Mouse (Mus musculus) splenic B cell, adult 2 months (primary cell): ENCODE results near the gene Olfm2.

Source experiments
- DNase-seq: peaks from one replicate; pipeline ENCODE4 v3.0.0-alpha.2; 2011; ENCODE audit warnings: low read depth, low spot score
- H3K27me3 ChIP-seq: 2 replicates; pipeline ENCODE4 v1.6.1; 2012; ENCODE audit warnings: mild to moderate bottlenecking, low read length, moderate library complexity, mixed read lengths; ENCODE audit not compliant: control insufficient read depth, poor library complexity, insufficient read depth, severe bottlenecking
- H3K36me3 ChIP-seq: 2 replicates; pipeline ENCODE4 v1.6.1; 2012; ENCODE audit warnings: mild to moderate bottlenecking, low read length, moderate library complexity, mixed read lengths; ENCODE audit not compliant: control insufficient read depth, poor library complexity, insufficient read depth, severe bottlenecking

Gene Olfm2

DNA sequence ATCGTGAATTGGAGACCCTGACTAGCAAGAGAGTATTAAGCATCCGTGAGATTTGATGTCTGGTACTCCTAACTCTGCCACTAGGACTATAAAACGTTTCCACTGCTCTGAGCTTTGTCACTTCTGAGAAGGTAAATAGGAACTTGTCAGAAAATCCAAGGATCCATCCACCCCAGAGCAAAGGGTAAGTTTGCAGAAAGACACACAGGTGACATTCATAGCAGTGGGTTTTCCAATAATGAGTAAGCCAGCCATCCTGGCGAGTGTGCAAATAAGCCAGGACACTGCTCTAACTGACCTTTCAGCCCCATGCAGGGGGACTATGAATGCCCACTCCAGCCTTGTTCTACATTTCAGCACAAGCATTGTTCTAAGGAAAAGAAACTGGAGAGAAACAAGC is 14.4 kb downstream of the Olfm2 start:
- no peak for DNase-seq

DNA sequence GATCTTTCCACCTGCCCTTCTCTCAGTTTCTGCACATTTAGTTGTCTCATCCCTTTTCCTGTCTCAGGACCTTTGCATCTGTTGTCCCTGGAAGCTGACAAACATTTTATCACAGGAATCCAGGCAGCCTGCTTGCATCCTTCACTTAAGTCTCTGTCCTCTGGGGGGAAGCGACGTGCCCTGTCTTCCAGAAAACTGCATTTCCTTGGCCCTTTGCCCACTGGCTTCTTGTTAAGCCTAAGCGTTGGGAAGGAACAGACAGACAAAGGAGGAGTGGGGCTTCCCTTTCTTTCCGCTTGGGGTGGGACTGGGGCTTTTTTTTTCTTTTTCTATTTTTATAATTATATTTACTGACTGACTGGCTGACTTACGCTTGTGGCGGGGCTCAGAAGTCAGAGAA is 16.7 kb downstream of the Olfm2 start:
- H3K36me3 ChIP-seq = no peaks in the 10 kb centered on the region
- no peak for DNase-seq
- H3K27me3 ChIP-seq = peaks cover 2% of the 10 kb centered on the region; the same call in 1 of the 2 replicates

More for the DNA sequence above, 14.4 kb downstream of the Olfm2 start:
- Histone ChIP-seq H3K27me3 (peaks cover 2% of the 10 kb centered on the region; the same call in 1 of the 2 replicates), H3K36me3 (no peaks in the 10 kb centered on the region)

DNA sequence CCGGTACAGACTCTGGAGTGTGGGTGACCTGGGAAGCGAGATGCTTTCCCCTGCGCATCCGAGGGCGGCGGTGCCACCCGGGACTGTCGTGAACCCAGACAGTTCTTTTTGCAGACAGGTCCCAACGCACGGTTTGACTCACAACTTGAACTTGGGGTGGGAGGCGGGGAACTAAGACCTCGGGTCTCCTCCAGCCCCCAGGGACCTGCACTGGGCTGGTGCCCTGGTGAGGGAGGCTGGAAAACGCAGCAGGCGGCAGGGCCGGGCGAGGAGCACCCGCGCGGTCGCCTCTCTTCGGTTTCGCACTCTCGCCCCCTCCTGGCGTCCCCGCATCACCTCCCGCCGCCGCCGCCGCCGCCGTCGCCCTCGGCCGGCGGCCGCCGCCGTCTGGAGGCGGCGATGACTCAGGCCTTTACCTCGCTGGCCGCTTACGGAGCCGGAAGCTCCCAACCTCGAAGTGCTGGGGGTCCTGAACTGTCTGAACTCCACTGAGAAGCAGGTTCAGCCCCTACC is 18.5 kb downstream of the Olfm2 start:
- peak; percentile 48 for DNase-seq
- H3K27me3 ChIP-seq = peaks cover 2% of the 10 kb centered on the region; the same call in 1 of the 2 replicates
- H3K36me3 ChIP-seq = no peaks in the 10 kb centered on the region

DNA sequence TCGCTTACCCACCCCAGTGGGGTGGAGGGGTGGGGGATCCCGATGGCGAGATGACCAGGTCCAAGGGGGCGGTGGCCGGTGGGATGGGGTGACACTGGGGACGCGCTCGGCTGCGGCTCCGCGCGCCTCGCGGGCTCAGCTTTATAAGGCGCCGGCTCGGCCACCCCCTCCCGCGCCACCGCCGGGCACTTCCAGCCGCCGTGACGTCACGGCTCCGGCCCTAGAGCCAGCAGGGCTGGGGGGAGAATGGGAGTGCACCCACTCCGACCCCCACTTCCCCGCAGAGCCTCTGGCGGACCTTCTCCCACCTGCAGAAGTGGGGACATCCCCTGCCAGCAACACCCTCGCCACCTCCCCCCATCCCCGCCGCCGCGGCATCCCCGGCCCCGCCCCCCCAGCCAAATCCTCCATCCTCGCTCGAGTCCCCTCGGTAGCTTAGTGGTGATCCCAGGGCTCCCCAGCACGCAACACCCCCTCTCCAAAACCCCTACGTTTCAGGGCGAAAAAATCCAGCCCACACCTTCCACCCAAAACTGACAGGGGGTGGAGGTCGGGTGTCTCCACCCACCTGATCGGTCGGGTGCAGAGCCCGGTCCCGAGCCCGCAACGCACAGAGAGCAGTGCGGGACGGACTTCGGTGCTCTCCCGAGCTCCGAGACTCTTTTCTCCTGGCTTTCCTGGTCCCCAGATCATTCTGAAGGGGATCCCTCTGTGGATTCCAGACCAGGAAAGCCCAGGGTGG is 19.1 kb downstream of the Olfm2 start:
- no peaks in the 10 kb centered on the region for H3K36me3 ChIP-seq
- DNase-seq = peak; percentile 11
- peaks cover 2% of the 10 kb centered on the region; the same call in 1 of the 2 replicates for H3K27me3 ChIP-seq

DNA sequence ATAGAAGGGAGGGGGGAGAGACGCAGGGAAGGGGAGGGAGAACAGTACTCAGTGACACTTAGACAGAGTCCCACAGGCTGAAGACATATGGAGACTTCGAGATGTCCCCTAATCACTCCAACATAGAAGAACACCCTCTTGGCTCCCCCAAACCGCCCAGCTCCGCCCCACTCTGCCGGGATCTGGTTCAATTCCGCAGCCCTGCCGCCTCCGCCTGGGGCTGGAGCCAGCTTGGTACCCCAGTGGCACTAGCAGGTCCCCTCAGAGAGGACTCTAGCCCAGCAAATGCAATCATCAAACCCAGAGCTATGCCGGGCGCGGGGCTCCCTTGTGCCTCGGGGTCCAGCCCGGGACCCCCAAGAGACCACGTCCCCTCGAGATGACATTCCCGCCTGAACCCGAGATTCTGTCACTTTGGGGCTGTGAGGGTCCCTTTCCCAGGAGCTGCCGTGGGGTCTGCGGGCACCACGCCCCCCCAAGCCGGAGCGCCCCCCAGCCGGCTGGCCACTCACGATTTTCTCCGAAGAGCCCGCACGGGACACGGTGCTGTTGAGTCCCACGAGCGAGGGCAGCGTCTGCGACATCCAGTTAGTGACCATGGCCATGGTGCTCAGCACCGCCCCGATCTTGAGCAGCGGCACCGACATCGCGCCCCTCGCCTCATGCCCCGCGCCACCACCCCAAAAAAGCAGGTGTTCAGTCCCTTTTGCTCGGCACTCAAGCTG is 19.9 kb downstream of the Olfm2 start:
- H3K36me3 ChIP-seq = no peaks in the 10 kb centered on the region
- no peak for DNase-seq

DNA sequence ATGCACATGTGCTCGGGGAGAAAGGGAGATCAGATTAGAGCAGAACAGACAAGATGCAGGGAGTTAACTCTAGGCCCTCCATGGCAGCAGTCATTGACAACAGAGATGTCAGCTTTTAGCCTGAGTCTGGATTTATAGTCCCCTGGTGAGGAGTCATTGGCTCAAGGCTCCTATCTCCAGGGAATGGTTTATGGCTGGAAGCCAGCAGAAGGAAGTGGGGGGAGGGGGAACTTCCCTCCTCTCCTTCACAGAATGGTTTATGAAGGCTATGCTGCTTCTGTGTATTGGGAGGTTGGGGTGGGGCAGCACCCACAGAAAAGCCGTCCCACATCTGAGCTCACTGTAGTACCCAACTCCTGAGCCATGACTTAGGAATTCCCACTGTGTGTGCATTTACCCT is 24.6 kb downstream of the Olfm2 start:
- DNase-seq = no peak
- no peaks in the 10 kb centered on the region for H3K36me3 ChIP-seq

More for the DNA sequence above, 19.9 kb downstream of the Olfm2 start:
- peaks cover 2% of the 10 kb centered on the region; the same call in 1 of the 2 replicates for H3K27me3 ChIP-seq

DNA sequence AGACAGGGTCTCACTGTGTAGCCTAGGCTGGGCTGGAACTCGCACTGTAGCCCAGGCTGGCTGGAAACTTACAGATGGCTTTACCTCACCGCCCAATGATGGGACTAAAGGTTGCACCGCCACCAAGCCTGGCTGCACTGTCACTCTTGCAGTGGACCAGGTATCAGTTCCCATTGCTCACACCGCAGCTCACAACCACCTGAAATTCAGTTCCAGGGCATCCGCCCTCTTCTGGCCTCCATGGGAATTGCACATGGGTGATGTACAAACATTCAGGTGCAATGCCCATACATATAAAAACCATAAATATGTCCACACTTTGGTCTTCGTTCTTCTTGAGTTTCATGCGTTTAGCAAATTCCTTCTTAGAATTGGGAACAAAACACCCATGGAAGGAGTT is 30.8 kb downstream of the Olfm2 start:
- no peaks in the 10 kb centered on the region for H3K36me3 ChIP-seq
- no peaks in the 10 kb centered on the region for H3K27me3 ChIP-seq
- peak; percentile 24 for DNase-seq

More for the DNA sequence above, 24.6 kb downstream of the Olfm2 start:
- H3K27me3 ChIP-seq = no peaks in the 10 kb centered on the region; the same call in 1 of the 2 replicates

DNA sequence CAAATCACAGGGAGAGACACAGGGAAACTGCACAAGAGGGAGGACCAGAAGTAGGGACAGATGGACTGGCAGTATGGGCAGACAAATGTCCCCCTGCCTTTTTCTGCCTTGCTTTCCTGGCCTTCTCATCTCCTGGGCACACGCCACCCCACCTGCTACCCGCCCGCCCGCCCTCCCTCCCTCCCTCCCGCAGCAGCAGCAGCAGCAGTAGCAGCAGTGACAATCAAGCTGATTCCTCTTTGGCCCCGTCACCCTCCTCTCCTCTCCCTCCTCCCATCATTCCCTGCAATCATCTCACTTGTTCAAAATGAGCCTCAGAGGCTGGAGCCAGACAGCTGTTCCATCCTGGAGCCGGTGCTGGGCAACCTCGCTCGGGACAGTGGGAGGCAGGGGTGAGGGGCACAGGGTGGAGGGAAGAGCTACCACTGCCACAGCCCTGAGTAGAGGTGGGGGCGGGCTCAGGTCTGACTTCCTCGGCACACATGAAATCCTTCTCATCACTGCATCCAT is 32.6 kb downstream of the Olfm2 start:
- DNase-seq = no peak
- Histone ChIP-seq H3K36me3 (no peaks in the 10 kb centered on the region), H3K27me3 (no peaks in the 10 kb centered on the region)

DNA sequence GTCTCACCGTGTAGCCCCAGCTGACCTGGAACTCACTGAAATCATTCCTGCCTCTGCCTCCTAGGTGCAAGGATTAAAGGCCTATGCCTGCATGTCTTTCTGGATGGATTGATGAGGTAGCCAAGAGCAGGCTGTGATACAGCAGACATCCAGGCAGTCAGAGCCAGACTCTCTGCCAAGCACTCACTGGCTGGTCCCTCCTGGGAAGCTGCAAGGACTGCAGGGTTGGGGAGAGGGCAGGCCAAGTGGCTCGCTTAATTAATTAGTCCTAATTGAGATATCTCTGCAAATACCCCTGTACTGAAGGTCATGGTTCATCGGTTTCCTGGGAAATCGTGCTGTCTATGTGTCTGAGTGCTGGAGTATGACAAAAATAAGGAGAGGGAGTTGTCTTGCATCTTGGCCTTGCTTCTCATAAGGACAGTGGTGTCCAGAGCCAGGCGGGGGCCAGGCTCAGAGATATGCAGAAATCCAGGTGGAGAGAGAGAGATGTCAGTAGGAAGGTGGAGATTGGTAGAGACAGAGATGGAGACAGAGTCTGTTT is 33.1 kb downstream of the Olfm2 start:
- no peak for DNase-seq
- H3K36me3 ChIP-seq = no peaks in the 10 kb centered on the region
- no peaks in the 10 kb centered on the region for H3K27me3 ChIP-seq

DNA sequence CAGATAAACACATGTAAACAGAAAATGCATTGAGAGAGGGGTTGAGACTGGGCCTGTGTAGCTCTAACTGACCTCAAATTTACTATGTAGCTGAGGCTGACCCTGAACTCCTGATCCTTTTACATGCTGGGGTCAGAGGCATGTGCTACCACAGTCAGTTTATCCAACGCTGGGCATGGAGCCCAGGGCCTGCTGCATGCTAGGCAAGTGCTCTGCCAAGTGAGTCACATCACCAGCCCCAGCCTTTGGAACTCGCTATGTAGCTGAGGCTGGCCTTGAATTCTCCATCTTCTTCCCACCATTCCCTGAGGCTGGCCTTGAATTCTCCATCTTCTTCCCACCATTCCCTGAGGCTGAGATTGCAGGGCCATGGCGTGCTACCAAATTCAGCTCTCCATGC is 35.7 kb downstream of the Olfm2 start:
- DNase-seq = no peak
- no peaks in the 10 kb centered on the region for H3K27me3 ChIP-seq

DNA sequence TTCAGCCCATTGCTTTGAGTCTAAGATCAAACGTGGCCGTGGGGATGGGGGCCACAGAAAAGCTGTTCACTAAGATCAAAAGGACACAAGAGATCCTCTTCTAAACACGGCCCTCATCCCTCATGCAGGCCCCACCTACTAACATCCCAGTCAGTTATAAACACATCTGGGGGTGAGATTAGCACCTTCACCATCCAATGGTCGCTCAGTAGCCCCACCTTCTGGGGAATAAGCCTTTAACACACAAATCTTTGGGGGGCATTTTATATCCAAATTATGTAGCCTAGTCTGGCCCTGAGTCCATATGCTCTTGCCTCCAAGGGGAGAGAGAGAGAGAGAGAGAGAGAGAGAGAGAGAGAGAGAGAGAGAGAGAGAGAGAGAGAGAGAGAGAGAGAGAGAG is 40.2 kb downstream of the Olfm2 start:
- DNase-seq = no peak
- no peaks in the 10 kb centered on the region for H3K27me3 ChIP-seq
- no peaks in the 10 kb centered on the region for H3K36me3 ChIP-seq

More for the DNA sequence above, 35.7 kb downstream of the Olfm2 start:
- no peaks in the 10 kb centered on the region for H3K36me3 ChIP-seq

DNA sequence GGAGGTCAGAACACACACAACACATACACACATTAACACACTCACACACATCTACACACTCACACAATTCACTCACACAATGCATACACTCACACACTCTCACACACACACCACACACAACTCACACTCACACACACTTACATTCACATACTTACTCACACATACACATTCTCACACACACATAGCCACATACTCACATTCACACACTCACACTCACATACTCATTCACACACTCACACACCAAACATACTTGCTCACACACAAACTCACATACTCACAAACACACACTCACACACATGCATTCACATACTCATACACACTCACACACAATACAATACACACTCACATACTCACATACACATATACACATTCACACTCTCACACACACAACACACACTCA is 40.7 kb downstream of the Olfm2 start:
- no peak for DNase-seq
- Histone ChIP-seq H3K36me3 (no peaks in the 10 kb centered on the region), H3K27me3 (no peaks in the 10 kb centered on the region)

DNA sequence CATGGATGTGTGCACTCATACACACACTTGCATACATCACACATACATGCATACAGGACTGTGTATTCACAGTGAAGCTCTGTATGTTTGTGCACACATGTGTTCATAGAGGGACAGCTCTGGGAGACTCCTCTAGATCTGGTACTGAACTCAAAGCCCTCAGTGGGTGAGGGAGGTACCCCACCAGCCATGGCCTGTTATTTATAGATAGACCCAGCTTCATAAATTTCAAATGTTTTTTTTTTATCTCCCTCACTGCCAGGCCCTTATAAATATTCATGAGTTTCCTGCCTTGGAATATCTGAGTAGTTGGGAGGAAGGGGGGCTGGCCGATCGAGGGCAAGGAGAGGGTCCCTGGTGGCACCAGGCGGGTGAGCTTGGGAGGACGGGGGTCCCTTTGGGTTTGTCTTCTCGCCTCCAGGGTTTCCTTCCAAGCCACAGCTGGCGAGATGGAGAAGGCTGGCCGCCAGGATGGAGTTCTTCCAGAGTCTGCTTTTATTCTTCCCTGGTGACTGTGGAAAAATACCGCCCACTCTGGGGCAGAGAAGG is 42.2 kb downstream of the Olfm2 start:
- H3K36me3 ChIP-seq = no peaks in the 10 kb centered on the region
- H3K27me3 ChIP-seq = no peaks in the 10 kb centered on the region
- no peak for DNase-seq

DNA sequence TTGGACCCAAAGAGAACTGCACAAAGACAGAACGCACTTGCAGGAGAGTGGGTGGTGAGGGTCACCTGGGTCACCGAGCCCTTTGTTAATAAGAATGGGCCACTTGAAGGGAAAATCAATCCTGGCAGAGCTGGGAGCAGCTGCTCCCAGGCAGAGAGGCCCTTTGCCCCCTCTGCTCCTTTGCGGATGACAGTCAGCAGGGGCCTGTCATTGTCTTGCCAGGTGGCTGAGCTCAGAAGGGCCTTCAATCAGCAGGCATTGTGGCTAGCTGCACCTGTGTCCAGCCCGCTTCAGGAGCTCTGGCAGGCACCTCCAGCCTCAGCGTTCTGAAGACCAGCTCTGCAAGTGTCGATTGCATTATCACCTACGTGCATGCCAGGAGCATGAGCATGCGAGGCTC is 48.7 kb downstream of the Olfm2 start:
- no peaks in the 10 kb centered on the region for H3K27me3 ChIP-seq
- H3K36me3 ChIP-seq = no peaks in the 10 kb centered on the region
- no peak for DNase-seq
